Mouse (Mus musculus) Patski (cell line): ENCODE measurements at regions not wholly inside any gene's neighbourhood (a gene's known extent, or its start where the extent isn't known, plus 50 kb on each side); places are given as distances from the start of the nearest gene placed in this dataset.

ENCODE experiments used
- ATAC-seq: fragments of 100-300 bp; one replicate; pipeline ENCODE4 v1.8.0; 2021
- CTCF ChIA-PET: fragments of 350-600 bp; sonication (Branson Sonifier 250); formaldehyde crosslinking; loops from one replicate; lab custom pipeline; 2022; ENCODE audit warnings: inconsistent platforms; lab: Charles Lee
- POLR2A ChIA-PET: fragments of 350-600 bp; sonication (Branson Sonifier 250); formaldehyde crosslinking; loops from one replicate; lab custom pipeline; 2022; ENCODE audit warnings: antibody characterized with exemption, inconsistent platforms; lab: Charles Lee
- DNase-seq: peaks from one replicate; pipeline ENCODE4 v3.0.0-alpha.2; 2011; ENCODE audit warnings: low read depth, low spot score
- H3K27me3 ChIP-seq: fragments of 371-371 bp; one replicate; pipeline ENCODE4 v1.5.1; 2021
- CTCF ChIP-seq: fragments of 100-300 bp; IDR thresholded peaks from one replicate; pipeline ENCODE4 v1.5.1; 2021
- in situ Hi-C: fragments of 300-500 bp; cut with MboI; formaldehyde crosslinking; loops from 3 replicates; pipeline ENCODE4 v1.11.1; 2018; ENCODE audit warnings: low pct_unique_long_range_greater_than_20kb, mixed read lengths

GRCm38 (mm10) chr3:140957666-140958065 is 254.5 kb downstream of the Pdha2 start:
- H3K27me3 ChIP-seq: no peaks in the 10 kb centered on the region
- no peak for TF ChIP-seq CTCF
- ChIA-PET POLR2A (no interaction called here), CTCF (interaction anchor here (0.6 to 1.2 kb wide), 3 partner anchors 8 to 213 kb away, joined by 3 to 4 read pairs (median 3); no protein-coding TSS in a partner anchor)
- DNase-seq: no peak
- no peak for ATAC-seq
- in situ Hi-C loops: no loop called here

GRCm38 (mm10) chr3:140952111-140952800 is 259.9 kb downstream of the Pdha2 start:
- ChIA-PET POLR2A (no interaction called here), CTCF (interaction anchor here (0.8 kb wide), 1 partner anchor 14 kb away, joined by 3 read pairs; no protein-coding TSS in a partner anchor)
- no peak for TF ChIP-seq CTCF

GRCm38 (mm10) chr3:140951024-140951423 is 261.1 kb downstream of the Pdha2 start:
- in situ Hi-C loops: no loop called here
- POLR2A ChIA-PET: no interaction called here
- no peak for DNase-seq
- CTCF ChIA-PET: no interaction called here
- TF ChIP-seq CTCF: no peak
- ATAC-seq: no peak
- H3K27me3 ChIP-seq: no peaks in the 10 kb centered on the region

More at GRCm38 (mm10) chr3:140952111-140952800, 259.9 kb downstream of the Pdha2 start:
- ATAC-seq (no peak), DNase-seq (no peak)
- H3K27me3 ChIP-seq: no peaks in the 10 kb centered on the region
- in situ Hi-C loops: no loop called here

GRCm38 (mm10) chr3:140949880-140950662 is 262.1 kb downstream of the Pdha2 start:
- in situ Hi-C loops: no loop called here
- DNase-seq (no peak), ATAC-seq (no peak)
- ChIA-PET POLR2A (no interaction called here), CTCF (interaction anchor here (0.8 to 1.6 kb wide), 5 partner anchors 8 to 14 kb away, joined by 3 to 4 read pairs (median 4); no protein-coding TSS in a partner anchor)
- no peak for TF ChIP-seq CTCF
- no peaks in the 10 kb centered on the region for H3K27me3 ChIP-seq

- no peak for ATAC-seq
- no peak for TF ChIP-seq CTCF
- no peaks in the 10 kb centered on the region for H3K27me3 ChIP-seq
- ChIA-PET POLR2A (no interaction called here), CTCF (interaction anchor here (1.5 kb wide), 1 partner anchor 11 kb away, joined by 3 read pairs; no protein-coding TSS in a partner anchor)
- in situ Hi-C loops: no loop called here
- no peak for DNase-seq
These were observed 269.7 kb downstream of the Pdha2 start for GRCm38 (mm10) chr3:140942450-140942849.

- no peak for TF ChIP-seq CTCF
- CTCF ChIA-PET: interaction anchor here (1.5 kb wide), 1 partner anchor 12 kb away, joined by 3 read pairs; no protein-coding TSS in a partner anchor
- no peak for ATAC-seq
- no peak for DNase-seq
- in situ Hi-C loops: no loop called here
- POLR2A ChIA-PET: no interaction called here
- H3K27me3 ChIP-seq: no peaks in the 10 kb centered on the region
These were observed 270.3 kb downstream of the Pdha2 start for GRCm38 (mm10) chr3:140941898-140942297.

GRCm38 (mm10) chr3:140941316-140941715 is 270.8 kb downstream of the Pdha2 start:
- no peak for TF ChIP-seq CTCF
- DNase-seq (no peak), ATAC-seq (no peak)
- CTCF ChIA-PET: interaction anchor here (1.5 kb wide), 1 partner anchor 12 kb away, joined by 3 read pairs; no protein-coding TSS in a partner anchor
- no peaks in the 10 kb centered on the region for H3K27me3 ChIP-seq
- POLR2A ChIA-PET: no interaction called here
- in situ Hi-C loops: no loop called here

- ChIA-PET CTCF (no interaction called here), POLR2A (no interaction called here)
- no peaks in the 10 kb centered on the region for H3K27me3 ChIP-seq
- no peak for DNase-seq
- in situ Hi-C loops: no loop called here
- ATAC-seq: no peak
- no peak for TF ChIP-seq CTCF
These were observed 279.0 kb downstream of the Pdha2 start for GRCm38 (mm10) chr3:140933156-140933555.

GRCm38 (mm10) chr3:140926689-140927088 is 285.5 kb downstream of the Pdha2 start:
- TF ChIP-seq CTCF: no peak
- CTCF ChIA-PET: no interaction called here
- in situ Hi-C loops: no loop called here
- no peaks in the 10 kb centered on the region for H3K27me3 ChIP-seq
- POLR2A ChIA-PET: no interaction called here
- ATAC-seq (no peak), DNase-seq (no peak)

- ChIA-PET POLR2A (interaction anchor here (0.6 kb wide), 1 partner anchor 26 kb away, joined by 3 read pairs; no protein-coding TSS in a partner anchor), CTCF (interaction anchor here (0.9 to 1.4 kb wide), 3 partner anchors 9 to 18 kb away, joined by 3 read pairs; no protein-coding TSS in a partner anchor)
- DNase-seq: no peak
- in situ Hi-C loops: no loop called here
- no peak for TF ChIP-seq CTCF
- no peak for ATAC-seq
- no peaks in the 10 kb centered on the region for H3K27me3 ChIP-seq
These were observed 335.8 kb downstream of the Pdha2 start for GRCm38 (mm10) chr3:140876201-140876895.
